Mouse (Mus musculus) cortical plate, adult 2 months (tissue): ENCODE measurements around the gene Mboat1.

Experiments used
- CTCF ChIP-seq: fragments of 200-500 bp; IDR thresholded peaks from 2 replicates; pipeline ENCODE4 v1.5.1; 2011; ENCODE audit warnings: mild to moderate bottlenecking, control low read depth, low read length; ENCODE audit not compliant: insufficient read depth; ENCODE audit errors: extremely low read depth
- POLR2A ChIP-seq: fragments of 200-500 bp; IDR thresholded peaks from 2 replicates; pipeline ENCODE4 v1.6.1; 2011; ENCODE audit warnings: mild to moderate bottlenecking, low read length, control low read depth; ENCODE audit not compliant: insufficient read depth; ENCODE audit errors: extremely low read depth

- TF ChIP-seq POLR2A = no peak
- TF ChIP-seq CTCF = no peak
Observed at GRCm38 (mm10) chr13:30250341-30250905, 114.1 kb downstream of the Mboat1 start.
